34 mouse cellular contexts compared by ENCODE assay signal in genomic region chr7:130240191-130240590, GRCm38 (mm10).
"Had no signal": no experiment of that assay in that cellular context is flagged by ENCODE, and none has a peak within 500 bp of the region (broad histone marks: within the 10 kb centered on the region; RNA-seq: fewer than 3 reads in every experiment).

No protein-coding gene starts in this region.

- H3K27ac ChIP-seq: heart, embryonic 10.5 days; heart, embryonic 13.5 days; heart, embryonic 15.5 days; hindbrain, embryonic 10.5 days; hindbrain, embryonic 12.5 days; hindbrain, embryonic 13.5 days; hindbrain, embryonic 14.5 days; hindbrain, embryonic 15.5 days; hindbrain, postnatal 0 days; intestine, embryonic 15.5 days; kidney, embryonic 15.5 days; kidney, postnatal 0 days; left cerebral cortex, adult 2 months had no signal

- H3K27me3 ChIP-seq: heart, embryonic 12.5 days; heart, embryonic 13.5 days; heart, embryonic 15.5 days; hindbrain, embryonic 12.5 days; hindbrain, embryonic 13.5 days; hindbrain, embryonic 15.5 days; intestine, embryonic 15.5 days; kidney, embryonic 15.5 days had no signal

- H3K9ac ChIP-seq: heart, embryonic 12.5 days; heart, embryonic 13.5 days; heart, embryonic 15.5 days; hindbrain, embryonic 12.5 days; hindbrain, embryonic 13.5 days; hindbrain, embryonic 14.5 days; hindbrain, embryonic 15.5 days; intestine, embryonic 15.5 days; kidney, embryonic 15.5 days had no signal

- H3K36me3 ChIP-seq: heart, embryonic 12.5 days; heart, embryonic 15.5 days; hindbrain, embryonic 12.5 days; hindbrain, embryonic 13.5 days; hindbrain, embryonic 15.5 days; intestine, embryonic 15.5 days had no signal

- H3K4me2 ChIP-seq: heart, embryonic 11.5 days; heart, embryonic 12.5 days; heart, embryonic 13.5 days; heart, embryonic 15.5 days; hindbrain, embryonic 12.5 days; hindbrain, embryonic 13.5 days; hindbrain, embryonic 14.5 days; hindbrain, embryonic 15.5 days; intestine, embryonic 15.5 days; kidney, embryonic 15.5 days had no signal

- H3K9me3 ChIP-seq: heart, embryonic 10.5 days; heart, embryonic 12.5 days; heart, embryonic 13.5 days; heart, embryonic 15.5 days; hindbrain, embryonic 10.5 days; hindbrain, embryonic 12.5 days; hindbrain, embryonic 13.5 days; hindbrain, embryonic 15.5 days; intestine, embryonic 15.5 days; kidney, embryonic 15.5 days had no signal

- ATAC-seq: hindbrain, embryonic 16.5 days; hindbrain, postnatal 0 days; inflammation-experienced regulatory T-cells, adult 6 months; intestine, embryonic 15.5 days; intestine, embryonic 16.5 days; intestine, postnatal 0 days had no signal

- H3K4me3 ChIP-seq: heart, embryonic 10.5 days; heart, embryonic 12.5 days; heart, embryonic 13.5 days; heart, embryonic 15.5 days; hindbrain, embryonic 10.5 days; hindbrain, embryonic 12.5 days; hindbrain, embryonic 13.5 days; hindbrain, embryonic 15.5 days; intestine, embryonic 15.5 days; kidney, embryonic 15.5 days; layer of hippocampus, adult 2 months; left cerebral cortex, adult 2 months had no signal

- DNase-seq: heart, postnatal 10 days; heart, postnatal 14 days; heart, postnatal 36 days; heart, postnatal 4 days; kidney, adult 11 months; kidney, adult 18-20 months; kidney, adult 8-10 months; kidney, adult 9 months; kidney, postnatal 10 days; kidney, postnatal 14 days; kidney, postnatal 25 days; kidney, postnatal 4 days; layer of hippocampus, adult 9-11 months; layer of hippocampus, postnatal 36 days had no signal
